Mouse (Mus musculus): Measurements from ENCODE around the gene Ube2ql1. TPM values are rescaled to one million over a fixed set of nuclear protein-coding genes. Genes with fewer than 3 reads are reported as not detected.

Ube2ql1 gene
- polyA plus RNA-seq, 1 experiment from 2014 or later: 2.8 TPM

GRCm38 (mm10) chr13:69672121-69672520 lies 67.6 kb downstream of the Ube2ql1 start:
- no peaks in the 10 kb centered on the region for H3K4me1 ChIP-seq
- no peaks in the 10 kb centered on the region for H3K9me3 ChIP-seq
- H3K4me3 ChIP-seq: no peak overlapping the region
- no peak overlapping the region for H3K4me2 ChIP-seq (replicated peaks)
- no peak for ATAC-seq (ENCODE audit: insufficient number of reproducible peaks, insufficient read depth, low FRiP score, low TSS enrichment)
- no peaks in the 10 kb centered on the region for H3K36me3 ChIP-seq
- H3K27ac ChIP-seq: no peak overlapping the region
- no peaks in the 10 kb centered on the region; the same call in 1 of the 2 replicates for H3K27me3 ChIP-seq
- WGBS: 86% methylated on average over 5 of the region's 5 CpGs
- no peak overlapping the region for H3K9ac ChIP-seq

GRCm38 (mm10) chr13:69654508-69654907 lies 85.2 kb downstream of the Ube2ql1 start:
- Histone ChIP-seq H3K9me3 (no peaks in the 10 kb centered on the region), H3K27me3 (no peaks in the 10 kb centered on the region), H3K4me1 (no peaks in the 10 kb centered on the region), H3K36me3 (no peaks in the 10 kb centered on the region), H3K4me2 (replicated peaks) (no peak overlapping the region), H3K9ac (no peak overlapping the region), H3K27ac (no peak overlapping the region), H3K4me3 (no peak overlapping the region)
- WGBS: 78% methylated on average over 3 of the region's 3 CpGs
- ATAC-seq (ENCODE audit: insufficient number of reproducible peaks, insufficient read depth, low FRiP score, low TSS enrichment): no peak

Other genes with a start within 250 kb of the Ube2ql1 start
- 124 TPM in 2 replicates for gene Nsun2, start 206.1 kb downstream of the Ube2ql1 start, polyA plus RNA-seq (2016; fragmentation: Nextera tagmentation; extraction: Ambion mirVana)
- gene Tent4a, start 205.3 kb downstream of the Ube2ql1 start, polyA plus RNA-seq (2016; fragmentation: Nextera tagmentation; extraction: Ambion mirVana): 6.2 and 6.6 TPM in 2 replicates
- gene Srd5a1, start 128.4 kb downstream of the Ube2ql1 start, polyA plus RNA-seq (2016; fragmentation: Nextera tagmentation; extraction: Ambion mirVana): 28.3 and 32.5 TPM in 2 replicates
- gene Med10, start 62.5 kb upstream of the Ube2ql1 start, polyA plus RNA-seq (2016; fragmentation: Nextera tagmentation; extraction: Ambion mirVana): 155 and 167 TPM in 2 replicates